Mouse (Mus musculus): Measurements from ENCODE around the gene Ddx23.
A peak's percentile ranks its signal among the peaks of the same experiment; 100 is the strongest.

Ddx23 gene

DNA sequence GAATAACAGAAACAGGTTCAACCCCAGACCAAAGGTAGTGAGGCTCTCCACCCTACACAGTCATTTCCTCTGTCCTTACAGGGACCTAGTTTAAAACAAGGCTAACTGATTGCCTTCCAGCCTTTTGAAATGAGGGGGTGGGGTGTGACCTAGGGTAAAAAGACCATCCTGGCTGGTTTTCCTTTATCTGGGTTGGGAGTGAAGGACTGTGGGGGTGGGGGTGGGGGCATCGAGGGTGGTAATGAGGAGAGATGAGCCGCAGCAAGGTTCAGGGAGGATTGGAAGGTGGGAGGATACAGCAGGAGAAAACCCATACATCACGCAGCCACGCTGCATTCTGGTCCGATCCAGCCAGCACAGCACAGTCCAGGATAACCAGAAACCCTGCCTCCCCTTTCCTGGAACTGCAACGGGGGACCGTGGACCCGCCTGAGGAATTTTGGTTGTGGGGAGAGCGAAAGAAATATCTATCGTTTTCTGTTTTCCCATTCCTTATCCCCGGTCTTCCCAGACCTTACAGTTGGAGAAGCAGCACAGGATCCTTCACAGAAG lies 12.4 kb upstream of the Ddx23 start:
- DNase-seq (ENCODE audit: low spot score in 2 of 2), result no peak

DNA sequence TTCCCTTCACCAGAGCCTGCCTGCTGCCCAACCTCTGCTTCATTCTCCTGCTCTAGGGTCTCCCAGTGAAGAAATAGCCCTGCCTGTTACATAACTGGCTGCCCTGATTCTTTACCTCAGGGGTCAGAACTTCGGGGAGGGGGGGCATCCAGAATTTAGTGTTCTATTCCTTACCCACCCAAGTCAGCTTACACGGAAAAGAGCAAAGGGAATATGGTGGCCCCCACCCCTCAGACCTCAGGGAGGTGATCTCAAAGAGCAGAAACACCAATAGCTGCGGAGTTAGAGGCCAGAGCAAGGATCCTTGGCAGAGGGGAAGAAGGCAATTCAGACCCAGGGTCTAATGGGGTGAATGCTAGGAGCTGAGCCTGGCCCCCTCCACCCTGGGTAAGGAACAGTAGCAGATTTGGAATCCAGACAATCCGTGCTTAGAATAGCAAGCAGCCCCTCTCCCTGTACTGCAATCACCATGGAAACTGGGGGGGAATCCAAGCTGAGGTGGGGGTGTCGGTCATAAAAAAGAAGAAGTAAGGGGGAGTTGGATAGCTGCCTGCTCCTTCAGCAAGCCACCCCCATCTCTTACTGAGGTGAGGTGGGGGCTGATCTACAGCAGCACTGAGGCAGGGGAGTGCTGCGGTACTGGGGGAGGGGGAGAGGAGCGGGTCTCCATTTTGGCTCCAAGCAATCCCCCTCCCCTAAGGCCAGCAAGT lies 11.7 kb upstream of the Ddx23 start:
- DNase-seq (ENCODE audit: low spot score in 2 of 2), result peak in 1 of 2 experiments; percentile 37

GRCm38 (mm10) chr15:98673732-98674131 lies 11.0 kb upstream of the Ddx23 start:
- DNase-seq (ENCODE audit: low spot score in 2 of 2), result no peak

DNA sequence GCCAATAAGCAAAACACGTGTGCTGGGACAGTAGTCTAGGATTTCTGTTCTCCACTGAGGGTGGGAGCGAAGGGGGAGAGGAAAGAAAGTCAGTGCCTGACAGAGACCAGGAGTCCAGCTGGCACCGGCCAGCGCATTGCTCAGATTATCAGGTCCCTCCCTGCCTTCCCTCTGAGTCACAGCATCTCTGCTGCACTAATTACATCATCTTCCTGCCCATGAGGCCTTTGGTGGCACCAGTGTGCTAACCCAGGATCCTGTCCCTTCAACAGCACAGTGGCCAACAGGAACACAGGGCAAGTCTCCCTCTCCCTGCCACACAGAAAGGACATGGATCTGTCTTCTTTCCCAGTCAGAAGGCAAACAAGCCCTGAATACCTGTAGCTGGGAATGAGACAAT lies 9.9 kb upstream of the Ddx23 start:
- no peak for DNase-seq (ENCODE audit: low spot score in 2 of 2)

DNA sequence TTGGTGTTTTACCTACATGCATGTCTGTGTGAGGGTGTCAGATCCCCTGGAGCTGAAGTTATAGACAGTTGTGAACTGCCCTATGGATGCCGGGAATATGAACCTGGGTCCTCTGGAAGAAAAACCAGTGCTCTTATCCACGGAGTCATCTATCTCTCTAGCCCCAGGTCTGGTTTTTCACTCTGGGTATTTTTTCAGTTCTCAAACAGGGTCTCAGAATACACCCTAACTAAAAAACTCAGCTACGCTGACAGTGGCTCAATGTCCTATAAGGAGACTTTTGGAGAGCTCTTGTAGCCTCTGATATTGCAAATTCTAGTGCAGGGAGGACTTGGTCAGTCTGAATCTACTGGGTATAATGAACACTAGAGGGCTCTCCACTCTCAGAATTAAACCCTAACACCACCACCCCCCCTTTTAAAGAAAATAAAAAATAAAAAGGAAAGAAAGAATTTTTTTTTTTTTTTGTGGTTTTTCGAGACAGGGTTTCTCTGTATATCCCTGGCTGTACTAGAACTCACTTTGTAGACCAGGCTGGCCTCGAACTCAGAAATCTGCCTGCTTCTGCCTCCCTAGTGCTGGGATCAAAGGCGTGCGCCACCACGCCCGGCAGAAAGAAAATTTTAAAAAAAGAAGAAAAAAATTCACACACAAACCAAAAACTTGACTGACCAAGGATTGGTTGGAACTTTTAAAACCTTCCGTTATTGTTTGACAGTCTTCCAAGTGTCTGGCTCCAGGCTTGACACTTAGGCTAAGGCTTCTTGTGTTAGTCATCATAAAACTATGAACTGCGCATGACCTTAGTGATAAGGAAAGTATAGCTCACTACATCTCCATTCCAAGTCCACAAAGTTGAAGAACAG lies 1.6 kb upstream of the Ddx23 start:
- no peak for DNase-seq (ENCODE audit: low spot score in 2 of 2)

DNA sequence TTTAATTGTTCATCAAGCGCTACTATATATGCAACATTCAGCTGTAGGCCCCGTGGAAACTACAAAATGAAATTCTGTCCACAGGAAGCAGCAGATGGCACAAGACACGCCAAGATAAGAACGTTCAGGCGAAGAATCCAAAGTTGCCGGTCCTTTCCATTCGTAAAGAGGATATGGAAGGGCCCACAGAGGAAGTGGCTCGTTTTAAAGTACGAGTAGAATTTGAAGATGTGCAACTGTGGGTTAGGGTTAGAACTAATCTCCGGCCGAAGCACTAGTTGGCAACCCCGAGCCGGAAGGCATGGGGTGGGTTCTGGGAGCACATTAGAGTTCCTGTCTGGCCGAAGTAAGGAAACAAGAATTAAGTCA lies 512 bp downstream of the Ddx23 start:
- no peak for DNase-seq (ENCODE audit: low spot score in 2 of 2)

GRCm38 (mm10) chr15:98656982-98657751 lies 5.5 kb downstream of the Ddx23 start:
- DNase-seq (ENCODE audit: low spot score in 2 of 2), result no peak

DNA sequence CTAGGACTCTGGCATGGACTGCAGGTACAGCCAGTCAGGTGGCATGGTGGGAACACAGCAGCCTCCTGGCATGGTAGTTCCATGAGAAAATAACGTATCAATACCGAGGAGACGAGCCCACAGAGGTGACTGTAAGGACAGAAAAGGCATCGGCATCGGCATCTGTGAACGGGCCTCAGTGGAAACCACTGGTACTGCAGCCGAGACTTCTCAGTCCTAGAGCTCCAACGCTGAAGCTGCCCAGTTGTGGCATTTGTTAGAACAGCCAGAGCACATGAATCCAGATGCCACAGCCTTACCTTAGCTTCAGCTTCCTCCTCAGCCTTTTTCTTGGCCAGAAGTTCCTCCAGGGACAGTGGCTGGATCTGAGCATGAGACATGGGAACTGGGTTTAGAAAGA lies 10.5 kb downstream of the Ddx23 start:
- no peak for DNase-seq (ENCODE audit: low spot score in 2 of 2)

DNA sequence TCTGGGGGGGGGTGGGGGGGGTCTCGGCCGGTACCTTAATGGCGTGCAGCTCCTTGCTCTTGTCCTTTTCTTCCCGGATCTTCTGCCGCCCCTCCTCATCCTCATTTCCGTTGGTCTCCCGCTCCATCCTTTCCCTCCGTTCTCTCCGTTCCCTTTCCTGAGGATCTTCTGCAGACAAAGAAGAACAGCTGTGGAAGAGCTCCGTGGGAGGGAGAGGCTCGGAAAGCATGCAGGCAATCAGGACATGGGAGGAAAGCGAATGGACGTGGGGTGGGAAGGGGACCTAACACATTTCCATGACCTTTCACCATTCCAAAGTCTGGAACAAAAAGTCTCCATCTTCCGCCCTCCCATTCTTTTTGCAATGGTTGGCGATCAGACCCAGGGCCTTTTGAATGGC lies 11.3 kb downstream of the Ddx23 start:
- DNase-seq (ENCODE audit: low spot score in 2 of 2), result no peak

DNA sequence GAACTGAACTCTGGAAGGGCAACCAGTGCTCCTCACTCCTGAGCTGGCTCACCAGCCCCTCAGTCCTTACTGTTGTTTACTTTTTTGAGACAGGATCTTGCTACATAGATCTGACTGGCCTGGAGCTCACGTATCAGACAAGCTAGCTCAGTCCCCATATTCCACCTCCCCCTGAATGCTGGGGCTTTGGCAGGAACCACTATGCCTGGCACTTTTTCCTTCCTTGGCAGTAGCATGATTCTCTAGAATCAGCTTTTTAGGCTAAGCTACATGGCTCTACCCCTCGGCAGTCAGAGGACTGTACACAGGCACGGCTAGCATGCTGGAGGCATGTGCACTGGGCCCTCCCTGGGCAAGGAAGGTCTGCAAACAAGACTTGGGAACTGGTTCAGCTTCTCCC lies 14.6 kb downstream of the Ddx23 start:
- DNase-seq (ENCODE audit: low spot score in 2 of 2), result no peak

DNA sequence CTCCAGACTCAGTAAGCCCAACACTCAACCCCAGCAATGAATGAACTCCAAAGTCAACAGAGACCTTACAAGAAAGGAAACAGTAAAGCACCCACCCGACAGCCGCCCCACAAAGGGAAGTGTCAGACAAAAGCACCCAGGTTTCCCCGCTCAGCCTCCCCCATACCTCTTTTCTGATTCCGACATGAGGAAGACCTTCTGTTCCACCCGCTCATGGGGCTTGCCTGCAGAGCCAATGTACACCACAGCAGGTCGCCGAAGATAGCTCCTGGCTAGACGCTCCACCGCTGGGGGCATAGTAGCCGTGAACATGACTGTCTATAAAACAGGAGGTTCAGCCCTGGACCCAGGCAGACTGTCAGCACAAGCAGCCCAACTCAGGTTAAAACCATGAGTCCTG lies 15.4 kb downstream of the Ddx23 start:
- no peak for DNase-seq (ENCODE audit: low spot score in 2 of 2)

- no peak for DNase-seq (ENCODE audit: low spot score in 2 of 2)
Measured at GRCm38 (mm10) chr15:98646737-98647136, 16.0 kb downstream of the Ddx23 start.

GRCm38 (mm10) chr15:98645057-98646026 lies 17.4 kb downstream of the Ddx23 start:
- no peak for DNase-seq (ENCODE audit: low spot score in 2 of 2)

DNA sequence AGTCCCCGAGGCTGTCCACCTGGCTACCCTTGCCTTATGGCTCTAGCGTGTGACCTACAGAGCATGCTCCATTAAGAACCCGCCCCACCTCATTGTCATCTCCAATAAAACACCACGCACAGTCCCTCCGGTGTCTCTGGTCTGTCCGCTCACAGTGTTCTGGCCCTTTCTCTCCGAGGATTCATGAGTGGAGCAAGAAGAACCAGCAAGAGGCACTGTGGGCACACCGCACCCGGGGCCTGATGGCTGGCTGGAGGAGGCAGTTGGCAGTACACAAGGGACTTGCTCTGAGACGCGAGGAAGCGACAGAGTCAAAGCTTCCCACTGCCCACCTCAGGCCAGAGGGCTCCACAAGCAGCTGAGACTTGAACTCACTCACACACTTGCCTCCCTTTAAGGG lies 18.3 kb downstream of the Ddx23 start:
- DNase-seq (ENCODE audit: low spot score in 2 of 2), result no peak

DNA sequence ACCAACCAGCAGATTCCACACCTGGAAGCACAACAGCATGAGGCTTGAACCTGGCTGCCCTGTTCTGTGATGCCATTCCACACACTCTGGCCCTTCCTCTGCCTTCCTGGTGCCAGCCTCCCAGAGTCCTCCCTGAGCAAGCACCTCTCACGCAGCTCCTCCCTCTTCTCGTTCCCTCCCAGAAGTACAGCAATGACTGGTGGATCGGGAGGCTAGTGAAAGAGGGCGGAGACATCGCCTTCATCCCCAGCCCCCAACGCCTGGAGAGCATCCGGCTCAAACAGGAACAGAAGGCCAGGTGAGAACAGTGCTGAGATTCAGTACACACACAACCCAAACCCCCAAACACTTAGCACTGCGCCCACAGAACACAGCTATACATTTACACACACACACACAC lies 22.5 kb downstream of the Ddx23 start:
- DNase-seq (ENCODE audit: low spot score in 2 of 2), result no peak

DNA sequence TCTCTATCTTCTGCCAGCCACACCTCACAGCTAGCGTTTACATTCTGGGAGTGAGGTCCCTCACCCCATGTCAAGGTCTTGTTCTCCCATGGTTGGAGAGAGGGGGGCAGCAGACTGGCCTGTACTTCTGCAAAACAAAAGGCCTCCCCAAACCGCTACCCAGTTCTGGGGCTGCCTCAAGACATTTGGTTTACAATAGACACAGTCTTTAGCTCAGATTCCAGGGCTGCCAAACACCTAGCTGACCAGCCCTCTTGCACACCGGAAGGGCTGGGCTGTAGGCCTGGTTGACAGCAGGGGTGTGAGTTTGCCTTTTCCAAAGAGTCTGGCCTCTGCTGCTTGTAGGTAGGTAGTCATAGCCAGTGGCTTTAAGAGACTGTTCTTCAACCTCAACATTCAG lies 25.5 kb downstream of the Ddx23 start:
- no peak for DNase-seq (ENCODE audit: low spot score in 2 of 2)

DNA sequence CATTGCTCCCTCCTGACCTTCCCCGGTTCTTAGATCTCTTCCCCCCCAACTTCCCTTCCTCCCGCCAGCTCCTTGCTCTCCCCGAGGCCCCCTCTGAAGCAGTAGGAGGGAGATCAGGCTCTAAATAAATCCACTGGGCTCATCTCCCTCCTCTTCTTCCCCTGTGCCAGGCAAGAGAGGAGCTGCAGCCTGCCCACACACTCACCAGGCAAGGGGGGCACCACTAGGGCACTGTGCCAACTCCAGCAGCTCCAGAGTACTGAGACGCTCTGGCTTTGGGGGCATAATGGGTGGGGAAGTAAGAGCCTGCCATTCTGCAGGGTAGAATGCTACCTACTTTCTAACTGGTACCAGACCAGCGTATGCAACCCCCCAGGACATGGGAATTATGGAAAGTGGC lies 26.2 kb downstream of the Ddx23 start:
- peak in 1 of 2 experiments; percentile 59 for DNase-seq (ENCODE audit: low spot score in 2 of 2)

GRCm38 (mm10) chr15:98635291-98635841 lies 27.3 kb downstream of the Ddx23 start:
- no peak for DNase-seq (ENCODE audit: low spot score in 2 of 2)

- DNase-seq (ENCODE audit: low spot score in 2 of 2), result peak; percentile 61 to 76
Measured at GRCm38 (mm10) chr15:98634541-98635081, 28.1 kb downstream of the Ddx23 start.

- DNase-seq (ENCODE audit: low spot score in 2 of 2), result no peak
Measured at GRCm38 (mm10) chr15:98633822-98634470, 28.7 kb downstream of the Ddx23 start.

Measured in cerebellum, postnatal 4 days (tissue).